Mouse (Mus musculus) kidney, postnatal 0 days (tissue): Measurements from ENCODE around the gene Supt7l. TPM values are rescaled to one million over a fixed set of nuclear protein-coding genes. Genes with fewer than 3 reads are reported as not detected.

Experiments
- ATAC-seq: fragments of 200-750 bp; cut with Nextera tagmentation; replicated peaks from 2 replicates; pipeline ENCODE4 v1.8.0; 2017; ENCODE audit warnings: low read depth, moderate number of reproducible peaks, moderate TSS enrichment, moderate library complexity; ENCODE audit not compliant: low FRiP score
- DNase-seq: peaks from one replicate; pipeline ENCODE4 v3.0.0-alpha.2; 2016; ENCODE audit warnings: low spot score
- H3K27ac ChIP-seq: fragments of 300-500 bp; sonication (generic); 2 replicates; pipeline ENCODE4 v1.5.1; 2014; ENCODE audit warnings: mild to moderate bottlenecking
- H3K27me3 ChIP-seq: fragments of 300-500 bp; sonication (generic); 2 replicates; pipeline ENCODE4 v1.6.1; 2014; ENCODE audit warnings: low read length, mixed read lengths; ENCODE audit not compliant: insufficient read depth
- H3K36me3 ChIP-seq: fragments of 300-500 bp; sonication (generic); 2 replicates; pipeline ENCODE4 v1.6.1; 2014; ENCODE audit warnings: low read length, mixed read lengths; ENCODE audit not compliant: insufficient read depth
- H3K4me1 ChIP-seq: fragments of 300-500 bp; sonication (generic); replicated peaks from 2 replicates; pipeline ENCODE4 v1.6.1; 2014; ENCODE audit warnings: antibody characterized with exemption, low read length, mixed read lengths; ENCODE audit not compliant: insufficient read depth
- H3K4me2 ChIP-seq: fragments of 300-500 bp; sonication (generic); 2 replicates; pipeline ENCODE4 v1.6.1; 2014; ENCODE audit warnings: mild to moderate bottlenecking, low read length, moderate library complexity, mixed read lengths
- H3K4me3 ChIP-seq: fragments of 300-500 bp; sonication (generic); replicated peaks from 2 replicates; pipeline ENCODE4 v1.5.1; 2014; ENCODE audit warnings: low read depth, low read length
- H3K9ac ChIP-seq: fragments of 300-500 bp; sonication (generic); 2 replicates; pipeline ENCODE4 v1.6.1; 2014; ENCODE audit warnings: low read depth, low read length
- H3K9me3 ChIP-seq: fragments of 300-500 bp; sonication (generic); replicated peaks from 2 replicates; pipeline ENCODE4 v1.6.1; 2016; ENCODE audit warnings: low read length, inconsistent platforms, mixed read lengths
- CTCF ChIP-seq: IDR thresholded peaks from 2 replicates; pipeline ENCODE4 v1.5.1; 2016; ENCODE audit warnings: antibody characterized with exemption, low read depth, mild to moderate bottlenecking, moderate library complexity
- WGBS: fragments of 180-500 bp; shearing (Covaris S2); extraction: QIAGEN DNeasy Blood & Tissue Kit; methylation state at CpG from one replicate; pipeline ENCODE4 v1.1.7; 2014; 5-methylcytosine and 5-hydroxymethylcytosine counted together
- polyA plus RNA-seq: library from polyadenylated mRNA; unstranded; fragments of >200 nt; fragmentation: Nextera tagmentation; extraction: Ambion mirVana; gene quantifications from 2 replicates; pipeline ENCODE4 v1.2.1, GENCODE M21; 2015

Gene Supt7l
- polyA plus RNA-seq, 1 experiment from 2014 or later: 13.6 TPM

- no peak for TF ChIP-seq CTCF
- Histone ChIP-seq H3K4me1 (no peaks in the 10 kb centered on the region), H3K4me2 (no peak within 1 kb of the TSS), H3K36me3 (0 out of 2 replicates have a peak, but pooled peaks cover 12% of the 10 kb centered on the region), H3K27me3 (no peaks in the 10 kb centered on the region), H3K4me3 (no peak within 1 kb of the TSS), H3K9me3 (no peaks in the 10 kb centered on the region), H3K27ac (no peak within 1 kb of the TSS), H3K9ac (no peak within 1 kb of the TSS)
- 96% methylated on average over 3 of the region's 3 CpGs for WGBS
- DNase-seq (no peak), ATAC-seq (no peak)
Measured at GRCm38 (mm10) chr5:31485440-31485839, 42.2 kb downstream of the Supt7l start, which contains the start of gene 4930548H24Rik. Gene 4930548H24Rik, plus strand, starts transcription at chr5:31485740.

DNA sequence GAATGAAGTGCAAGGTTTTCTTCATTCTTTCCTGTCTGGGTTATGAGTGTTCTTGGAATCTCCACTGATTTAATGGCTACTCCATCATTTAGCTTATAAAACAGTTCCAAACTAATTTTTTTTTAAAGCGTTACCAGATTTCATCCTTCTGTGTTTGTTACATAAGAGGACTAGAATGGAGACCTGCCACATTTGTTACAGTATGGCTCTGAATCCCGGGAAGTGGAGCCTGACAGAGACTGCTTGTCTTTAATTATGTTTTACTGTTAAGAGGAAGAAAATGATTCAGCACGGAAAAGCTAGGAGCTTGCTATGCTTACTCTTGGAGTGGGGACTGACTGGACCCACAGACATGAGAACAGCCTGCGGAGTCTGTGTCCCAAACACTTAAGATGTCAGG is 47.1 kb downstream of the Supt7l start:
- Histone ChIP-seq H3K4me1 (no peaks in the 10 kb centered on the region), H3K9me3 (no peaks in the 10 kb centered on the region), H3K27ac (no peak overlapping the region), H3K4me2 (no peak overlapping the region), H3K4me3 (no peak overlapping the region), H3K9ac (no peak overlapping the region), H3K36me3 (peaks cover 41% of the 10 kb centered on the region), H3K27me3 (no peaks in the 10 kb centered on the region)
- WGBS: 92% methylated on average over 4 of the region's 4 CpGs
- ATAC-seq (no peak), DNase-seq (no peak)
- TF ChIP-seq CTCF: no peak

GRCm38 (mm10) chr5:31470334-31470733 is 57.3 kb downstream of the Supt7l start:
- TF ChIP-seq CTCF: peak; percentile 78
- WGBS: 73% methylated on average over 7 of the region's 7 CpGs
- DNase-seq (peak; percentile 58), ATAC-seq (no peak)
- no peak overlapping the region for H3K4me2 ChIP-seq
- no peak overlapping the region for H3K9ac ChIP-seq
- H3K4me1 ChIP-seq: no peaks in the 10 kb centered on the region
- H3K4me3 ChIP-seq: no peak overlapping the region
- no peak overlapping the region for H3K27ac ChIP-seq
- H3K36me3 ChIP-seq: peaks cover 63% of the 10 kb centered on the region
- no peaks in the 10 kb centered on the region for H3K27me3 ChIP-seq
- H3K9me3 ChIP-seq: no peaks in the 10 kb centered on the region

DNA sequence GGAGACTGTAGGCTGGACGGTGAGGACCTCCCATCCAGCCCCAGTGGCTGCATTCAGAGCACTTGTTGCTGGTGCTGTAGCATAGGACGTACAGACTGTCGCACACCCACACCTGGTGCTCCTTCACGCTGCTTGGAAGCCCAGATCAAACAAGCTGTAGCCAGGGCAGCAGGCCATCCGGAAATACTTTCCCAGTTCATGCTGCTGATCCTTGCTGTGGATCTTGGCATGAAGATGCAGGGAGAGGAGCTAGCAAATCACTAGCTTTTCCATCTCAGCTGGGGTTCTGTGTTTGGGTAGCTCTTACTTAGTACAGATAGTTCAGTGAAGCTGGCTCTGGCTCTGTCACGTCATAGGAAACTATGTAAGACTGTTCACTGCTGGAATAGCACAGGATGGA is 57.9 kb downstream of the Supt7l start:
- H3K9me3 ChIP-seq: no peaks in the 10 kb centered on the region
- H3K4me2 ChIP-seq: no peak overlapping the region
- H3K4me3 ChIP-seq: no peak overlapping the region
- H3K27me3 ChIP-seq: no peaks in the 10 kb centered on the region
- ATAC-seq (no peak), DNase-seq (no peak)
- no peak overlapping the region for H3K27ac ChIP-seq
- TF ChIP-seq CTCF: no peak
- H3K36me3 ChIP-seq: peaks cover 60% of the 10 kb centered on the region
- 94% methylated on average over 6 of the region's 6 CpGs for WGBS
- H3K9ac ChIP-seq: no peak overlapping the region
- H3K4me1 ChIP-seq: no peaks in the 10 kb centered on the region

GRCm38 (mm10) chr5:31467798-31468197 is 59.8 kb downstream of the Supt7l start:
- peaks cover 42% of the 10 kb centered on the region for H3K36me3 ChIP-seq
- no peak for ATAC-seq
- WGBS: 87% methylated on average over 3 of the region's 3 CpGs

More at GRCm38 (mm10) chr5:31467798-31468197, 59.8 kb downstream of the Supt7l start:
- Histone ChIP-seq H3K27me3 (no peaks in the 10 kb centered on the region), H3K27ac (no peak overlapping the region), H3K4me3 (no peak overlapping the region), H3K9me3 (no peaks in the 10 kb centered on the region), H3K4me1 (no peaks in the 10 kb centered on the region), H3K4me2 (no peak overlapping the region), H3K9ac (no peak overlapping the region)
- TF ChIP-seq CTCF: no peak
- no peak for DNase-seq

Other genes starting within 250 kb of the Supt7l start
- 17.4 and 20.5 TPM in 2 replicates for gene Ift172, start 236.7 kb downstream of the Supt7l start, polyA plus RNA-seq
- gene Fndc4, start 231.7 kb downstream of the Supt7l start, polyA plus RNA-seq: 26.9 and 27.8 TPM in 2 replicates
- gene Gckr, start 230.4 kb downstream of the Supt7l start, polyA plus RNA-seq: 0.09 TPM in 1 of 2 replicates, not detected in the other
- 26.5 and 31.3 TPM in 2 replicates for gene Zfp512, start 75.4 kb downstream of the Supt7l start, polyA plus RNA-seq
- gene 4930548H24Rik, start 42.1 kb downstream of the Supt7l start, polyA plus RNA-seq: not detected in 2 replicates
- 41.2 and 45.5 TPM in 2 replicates for gene Gpn1, start 33.1 kb downstream of the Supt7l start, polyA plus RNA-seq
- gene Slc4a1ap, start 812 bp downstream of the Supt7l start, polyA plus RNA-seq: 18.6 and 21.7 TPM in 2 replicates
- gene Mrpl33, start 69.1 kb upstream of the Supt7l start, polyA plus RNA-seq: 369 and 406 TPM in 2 replicates
- 11.7 and 12.5 TPM in 2 replicates for gene Rbks, start 169.8 kb upstream of the Supt7l start, polyA plus RNA-seq
- gene Babam2, start 169.9 kb upstream of the Supt7l start, polyA plus RNA-seq: 82.7 and 90.2 TPM in 2 replicates